Mouse (Mus musculus): ENCODE data around the gene Grik4. TPM values are rescaled to one million over a fixed set of nuclear protein-coding genes. Genes with fewer than 3 reads are reported as not detected.
A peak's percentile ranks its signal among the peaks of the same experiment; 100 is the strongest.

The Grik4 gene
- polyA plus RNA-seq, 1 experiment from 2014 or later = 1.6 TPM

GRCm38 (mm10) chr9:42652756-42653155 lies 291.5 kb downstream of the Grik4 start:
- DNase-seq (ENCODE audit: low spot score) (peak; percentile 63), ATAC-seq (ENCODE audit: low FRiP score) (no peak)
- no peaks in the 10 kb centered on the region for H3K4me1 ChIP-seq (replicated peaks; ENCODE audit: control insufficient read depth, insufficient read depth, low read length)
- H3K9me3 ChIP-seq (ENCODE audit: control insufficient read depth, low read length) = no peaks in the 10 kb centered on the region
- WGBS = 76% methylated on average over 2 of the region's 2 CpGs
- H3K4me3 ChIP-seq (ENCODE audit: low read depth, low read length) = no peak overlapping the region
- H3K27me3 ChIP-seq (ENCODE audit: control insufficient read depth, insufficient read depth, low read length) = no peaks in the 10 kb centered on the region
- H3K4me2 ChIP-seq (replicated peaks; ENCODE audit: low read depth, low read length) = no peak overlapping the region
- H3K9ac ChIP-seq (ENCODE audit: low read depth, low read length) = no peak overlapping the region
- no peaks in the 10 kb centered on the region for H3K36me3 ChIP-seq (ENCODE audit: control insufficient read depth, insufficient read depth, low read length)
- H3K27ac ChIP-seq (ENCODE audit: low read depth, low read length) = no peak overlapping the region

GRCm38 (mm10) chr9:42652309-42652708 lies 292.0 kb downstream of the Grik4 start:
- H3K4me1 ChIP-seq (replicated peaks; ENCODE audit: control insufficient read depth, insufficient read depth, low read length) = no peaks in the 10 kb centered on the region
- H3K4me3 ChIP-seq (ENCODE audit: low read depth, low read length) = no peak overlapping the region
- ATAC-seq (ENCODE audit: low FRiP score) = no peak
- no peak for DNase-seq (ENCODE audit: low spot score)
- no peak overlapping the region for H3K9ac ChIP-seq (ENCODE audit: low read depth, low read length)
- WGBS = 56% methylated on average over 4 of the region's 4 CpGs
- no peaks in the 10 kb centered on the region for H3K9me3 ChIP-seq (ENCODE audit: control insufficient read depth, low read length)
- no peaks in the 10 kb centered on the region for H3K36me3 ChIP-seq (ENCODE audit: control insufficient read depth, insufficient read depth, low read length)
- no peaks in the 10 kb centered on the region for H3K27me3 ChIP-seq (ENCODE audit: control insufficient read depth, insufficient read depth, low read length)
- H3K27ac ChIP-seq (ENCODE audit: low read depth, low read length) = no peak overlapping the region
- H3K4me2 ChIP-seq (replicated peaks; ENCODE audit: low read depth, low read length) = no peak overlapping the region

GRCm38 (mm10) chr9:42649872-42650271 lies 294.4 kb downstream of the Grik4 start:
- 77% methylated on average over 5 of the region's 5 CpGs for WGBS
- Histone ChIP-seq H3K4me2 (replicated peaks; ENCODE audit: low read depth, low read length) (no peak overlapping the region), H3K36me3 (ENCODE audit: control insufficient read depth, insufficient read depth, low read length) (no peaks in the 10 kb centered on the region), H3K27me3 (ENCODE audit: control insufficient read depth, insufficient read depth, low read length) (no peaks in the 10 kb centered on the region), H3K9ac (ENCODE audit: low read depth, low read length) (no peak overlapping the region), H3K27ac (ENCODE audit: low read depth, low read length) (no peak overlapping the region), H3K4me3 (ENCODE audit: low read depth, low read length) (no peak overlapping the region), H3K4me1 (replicated peaks; ENCODE audit: control insufficient read depth, insufficient read depth, low read length) (no peaks in the 10 kb centered on the region), H3K9me3 (ENCODE audit: control insufficient read depth, low read length) (no peaks in the 10 kb centered on the region)
- no peak for ATAC-seq (ENCODE audit: low FRiP score)
- DNase-seq (ENCODE audit: low spot score) = no peak

- no peaks in the 10 kb centered on the region for H3K4me1 ChIP-seq (replicated peaks; ENCODE audit: control insufficient read depth, insufficient read depth, low read length)
- no peak for ATAC-seq (ENCODE audit: low FRiP score)
- no peaks in the 10 kb centered on the region for H3K9me3 ChIP-seq (ENCODE audit: control insufficient read depth, low read length)
- no peak overlapping the region for H3K4me3 ChIP-seq (ENCODE audit: low read depth, low read length)
- H3K27me3 ChIP-seq (ENCODE audit: control insufficient read depth, insufficient read depth, low read length) = no peaks in the 10 kb centered on the region
- DNase-seq (ENCODE audit: low spot score) = no peak
- no peak overlapping the region for H3K4me2 ChIP-seq (replicated peaks; ENCODE audit: low read depth, low read length)
- WGBS = 89% methylated on average over 3 of the region's 3 CpGs
- H3K9ac ChIP-seq (ENCODE audit: low read depth, low read length) = no peak overlapping the region
- no peak overlapping the region for H3K27ac ChIP-seq (ENCODE audit: low read depth, low read length)
- no peaks in the 10 kb centered on the region for H3K36me3 ChIP-seq (ENCODE audit: control insufficient read depth, insufficient read depth, low read length)
Measured at GRCm38 (mm10) chr9:42648051-42648450, 296.2 kb downstream of the Grik4 start.

GRCm38 (mm10) chr9:42647596-42647995 lies 296.7 kb downstream of the Grik4 start:
- no peak overlapping the region for H3K9ac ChIP-seq (ENCODE audit: low read depth, low read length)
- H3K9me3 ChIP-seq (ENCODE audit: control insufficient read depth, low read length) = no peaks in the 10 kb centered on the region
- no peaks in the 10 kb centered on the region for H3K4me1 ChIP-seq (replicated peaks; ENCODE audit: control insufficient read depth, insufficient read depth, low read length)
- H3K36me3 ChIP-seq (ENCODE audit: control insufficient read depth, insufficient read depth, low read length) = no peaks in the 10 kb centered on the region
- no peak for ATAC-seq (ENCODE audit: low FRiP score)
- no peak overlapping the region for H3K4me3 ChIP-seq (ENCODE audit: low read depth, low read length)
- no peak overlapping the region for H3K27ac ChIP-seq (ENCODE audit: low read depth, low read length)
- no peak for DNase-seq (ENCODE audit: low spot score)
- H3K4me2 ChIP-seq (replicated peaks; ENCODE audit: low read depth, low read length) = no peak overlapping the region
- WGBS = 79% methylated on average over 3 of the region's 3 CpGs
- no peaks in the 10 kb centered on the region for H3K27me3 ChIP-seq (ENCODE audit: control insufficient read depth, insufficient read depth, low read length)

- Histone ChIP-seq H3K4me3 (ENCODE audit: low read depth, low read length) (no peak overlapping the region), H3K4me2 (replicated peaks; ENCODE audit: low read depth, low read length) (no peak overlapping the region), H3K9ac (ENCODE audit: low read depth, low read length) (no peak overlapping the region), H3K27me3 (ENCODE audit: control insufficient read depth, insufficient read depth, low read length) (no peaks in the 10 kb centered on the region), H3K9me3 (ENCODE audit: control insufficient read depth, low read length) (no peaks in the 10 kb centered on the region), H3K27ac (ENCODE audit: low read depth, low read length) (no peak overlapping the region), H3K4me1 (replicated peaks; ENCODE audit: control insufficient read depth, insufficient read depth, low read length) (no peaks in the 10 kb centered on the region), H3K36me3 (ENCODE audit: control insufficient read depth, insufficient read depth, low read length) (no peaks in the 10 kb centered on the region)
- 77% methylated on average over 10 of the region's 10 CpGs for WGBS
- DNase-seq (ENCODE audit: low spot score) (no peak), ATAC-seq (ENCODE audit: low FRiP score) (no peak)
Measured at GRCm38 (mm10) chr9:42646821-42647220, 297.5 kb downstream of the Grik4 start.

- H3K9me3 ChIP-seq (ENCODE audit: control insufficient read depth, low read length) = no peaks in the 10 kb centered on the region
- H3K27ac ChIP-seq (ENCODE audit: low read depth, low read length) = no peak overlapping the region
- H3K27me3 ChIP-seq (ENCODE audit: control insufficient read depth, insufficient read depth, low read length) = no peaks in the 10 kb centered on the region
- no peaks in the 10 kb centered on the region for H3K4me1 ChIP-seq (replicated peaks; ENCODE audit: control insufficient read depth, insufficient read depth, low read length)
- no peaks in the 10 kb centered on the region for H3K36me3 ChIP-seq (ENCODE audit: control insufficient read depth, insufficient read depth, low read length)
- DNase-seq (ENCODE audit: low spot score) (no peak), ATAC-seq (ENCODE audit: low FRiP score) (no peak)
- H3K9ac ChIP-seq (ENCODE audit: low read depth, low read length) = no peak overlapping the region
- H3K4me3 ChIP-seq (ENCODE audit: low read depth, low read length) = no peak overlapping the region
- 91% methylated on average over 5 of the region's 5 CpGs for whole genome bisulfite sequencing
- H3K4me2 ChIP-seq (replicated peaks; ENCODE audit: low read depth, low read length) = no peak overlapping the region
Measured at GRCm38 (mm10) chr9:42645161-42645560, 299.1 kb downstream of the Grik4 start.

GRCm38 (mm10) chr9:42642821-42643220 lies 301.5 kb downstream of the Grik4 start:
- WGBS = 39% methylated on average over 5 of the region's 5 CpGs
- Histone ChIP-seq H3K36me3 (ENCODE audit: control insufficient read depth, insufficient read depth, low read length) (no peaks in the 10 kb centered on the region), H3K27ac (ENCODE audit: low read depth, low read length) (no peak overlapping the region), H3K9me3 (ENCODE audit: control insufficient read depth, low read length) (no peaks in the 10 kb centered on the region), H3K4me2 (replicated peaks; ENCODE audit: low read depth, low read length) (no peak overlapping the region), H3K4me3 (ENCODE audit: low read depth, low read length) (no peak overlapping the region), H3K27me3 (ENCODE audit: control insufficient read depth, insufficient read depth, low read length) (no peaks in the 10 kb centered on the region), H3K4me1 (replicated peaks; ENCODE audit: control insufficient read depth, insufficient read depth, low read length) (no peaks in the 10 kb centered on the region; the same call in 1 of the 2 replicates), H3K9ac (ENCODE audit: low read depth, low read length) (no peak overlapping the region)
- ATAC-seq (ENCODE audit: low FRiP score) (no peak), DNase-seq (ENCODE audit: low spot score) (peak; percentile 14)

GRCm38 (mm10) chr9:42641550-42642117 lies 302.7 kb downstream of the Grik4 start:
- Histone ChIP-seq H3K4me2 (replicated peaks; ENCODE audit: low read depth, low read length) (no peak overlapping the region), H3K9ac (ENCODE audit: low read depth, low read length) (no peak overlapping the region), H3K36me3 (ENCODE audit: control insufficient read depth, insufficient read depth, low read length) (no peaks in the 10 kb centered on the region), H3K4me1 (replicated peaks; ENCODE audit: control insufficient read depth, insufficient read depth, low read length) (no peaks in the 10 kb centered on the region; the same call in 1 of the 2 replicates), H3K27me3 (ENCODE audit: control insufficient read depth, insufficient read depth, low read length) (no peaks in the 10 kb centered on the region), H3K9me3 (ENCODE audit: control insufficient read depth, low read length) (no peaks in the 10 kb centered on the region), H3K4me3 (ENCODE audit: low read depth, low read length) (no peak overlapping the region), H3K27ac (ENCODE audit: low read depth, low read length) (no peak overlapping the region)
- WGBS = 77% methylated on average over 11 of the region's 11 CpGs
- ATAC-seq (ENCODE audit: low FRiP score) (no peak), DNase-seq (ENCODE audit: low spot score) (no peak)
